Mouse (Mus musculus) liver, adult 2 months (tissue): ENCODE measurements at regions not wholly inside any gene's neighbourhood (a gene's known extent, or its start where the extent isn't known, plus 50 kb on each side); places are given as distances from the start of the nearest gene placed in this dataset.

ENCODE experiments used
- CTCF ChIP-seq: fragments of 200-500 bp; IDR thresholded peaks from 2 replicates; pipeline ENCODE4 v1.5.1; 2011; ENCODE audit warnings: low read depth, low read length, control low read depth
- POLR2A ChIP-seq: fragments of 200-500 bp; IDR thresholded peaks from 2 replicates; pipeline ENCODE4 v1.6.1; 2011; ENCODE audit warnings: low read length, control low read depth; ENCODE audit not compliant: insufficient read depth; ENCODE audit errors: extremely low read depth

DNA sequence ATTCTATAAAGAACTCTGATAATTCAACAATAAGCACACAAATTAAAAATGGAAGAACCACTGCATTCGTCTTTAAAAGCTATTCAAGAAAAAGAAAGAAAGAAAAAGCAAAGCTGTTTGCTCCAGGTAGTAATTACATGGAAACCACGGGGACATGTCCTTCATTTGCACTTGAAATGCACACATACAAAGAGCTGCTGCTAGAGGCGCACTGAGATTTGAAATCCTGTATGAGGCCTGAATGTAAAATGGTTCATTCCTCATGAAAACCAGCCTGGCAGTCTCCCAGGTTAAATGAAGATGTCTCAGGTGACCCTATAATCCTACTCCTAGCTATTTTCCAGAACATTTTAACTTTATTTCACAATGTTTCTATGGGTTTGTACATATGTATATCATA, 123.7 kb upstream of the Vmn2r7 start:
- no peak for TF ChIP-seq CTCF
- TF ChIP-seq POLR2A: no peak
